Mouse (Mus musculus) bone marrow macrophage, adult 2 months (primary cell): Measurements from ENCODE around the gene Tanc1. TPM values are rescaled to one million over a fixed set of nuclear protein-coding genes. Genes with fewer than 3 reads are reported as not detected.

Experiments used
- H3K27ac ChIP-seq: 2 replicates; pipeline ENCODE4 v1.5.1; 2012; ENCODE audit warnings: low read depth, low read length; ENCODE audit not compliant: insufficient read depth
- H3K4me1 ChIP-seq: 2 replicates; pipeline ENCODE4 v1.6.1; 2012; ENCODE audit warnings: low read length; ENCODE audit not compliant: control insufficient read depth, insufficient read depth
- H3K4me3 ChIP-seq: 2 replicates; pipeline ENCODE4 v1.5.1; 2012; ENCODE audit warnings: mild to moderate bottlenecking, low read length, moderate library complexity; ENCODE audit not compliant: insufficient read depth
- CTCF ChIP-seq: IDR thresholded peaks from 2 replicates; pipeline ENCODE4 v1.5.1; 2012; ENCODE audit warnings: low read depth, mild to moderate bottlenecking, low read length, moderate library complexity
- POLR2A ChIP-seq: IDR thresholded peaks from 2 replicates; pipeline ENCODE4 v1.6.1; 2012; ENCODE audit warnings: mild to moderate bottlenecking, low read depth, low read length, borderline replicate concordance
- polyA plus RNA-seq: library from polyadenylated mRNA; stranded (reverse); fragments of >200 nt; gene quantifications from 2 replicates; pipeline ENCODE4 v1.2.4, GENCODE M21; 2012; ENCODE audit not compliant: missing spikeins, insufficient read depth, insufficient read length

Gene Tanc1
- polyA plus RNA-seq, 1 experiment: 6.6 TPM

- Histone ChIP-seq H3K4me1 (peaks cover 18% of the 10 kb centered on the region), H3K4me3 (no peak overlapping the region), H3K27ac (no peak overlapping the region)
- TF ChIP-seq CTCF: no peak
These were observed 103.2 kb downstream of the Tanc1 start for GRCm38 (mm10) chr2:59714992-59715391.

GRCm38 (mm10) chr2:59716461-59716860 lies 104.6 kb downstream of the Tanc1 start:
- TF ChIP-seq POLR2A (no peak), CTCF (no peak)
- peaks cover 25% of the 10 kb centered on the region for H3K4me1 ChIP-seq
- H3K27ac ChIP-seq: no peak overlapping the region
- H3K4me3 ChIP-seq: no peak overlapping the region

GRCm38 (mm10) chr2:59717746-59718294 lies 106.0 kb downstream of the Tanc1 start:
- Histone ChIP-seq H3K4me1 (peaks cover 21% of the 10 kb centered on the region), H3K27ac (no peak overlapping the region), H3K4me3 (no peak overlapping the region)
- TF ChIP-seq CTCF: no peak

GRCm38 (mm10) chr2:59718601-59719416 lies 107.0 kb downstream of the Tanc1 start:
- TF ChIP-seq CTCF: no peak
- no peak for TF ChIP-seq POLR2A
- H3K4me1 ChIP-seq: peaks cover 19% of the 10 kb centered on the region
- H3K4me3 ChIP-seq: no peak overlapping the region
- H3K27ac ChIP-seq: no peak overlapping the region

GRCm38 (mm10) chr2:59719831-59720230 lies 108.0 kb downstream of the Tanc1 start:
- Histone ChIP-seq H3K4me1 (peaks cover 17% of the 10 kb centered on the region), H3K27ac (no peak overlapping the region), H3K4me3 (no peak overlapping the region)
- TF ChIP-seq POLR2A (no peak), CTCF (no peak)

- Histone ChIP-seq H3K4me3 (no peak overlapping the region), H3K27ac (no peak overlapping the region), H3K4me1 (peaks cover 15% of the 10 kb centered on the region)
- no peak for TF ChIP-seq CTCF
- no peak for TF ChIP-seq POLR2A
These were observed 109.3 kb downstream of the Tanc1 start for GRCm38 (mm10) chr2:59721119-59721518.

GRCm38 (mm10) chr2:59721758-59722157 lies 109.9 kb downstream of the Tanc1 start:
- H3K4me3 ChIP-seq: no peak overlapping the region
- no peak for TF ChIP-seq POLR2A
- no peak for TF ChIP-seq CTCF
- peaks cover 15% of the 10 kb centered on the region for H3K4me1 ChIP-seq
- H3K27ac ChIP-seq: no peak overlapping the region

- TF ChIP-seq CTCF: no peak
- no peak for TF ChIP-seq POLR2A
- Histone ChIP-seq H3K27ac (no peak overlapping the region), H3K4me3 (no peak overlapping the region), H3K4me1 (peaks cover 15% of the 10 kb centered on the region)
These were observed 111.5 kb downstream of the Tanc1 start for GRCm38 (mm10) chr2:59723311-59723710.

GRCm38 (mm10) chr2:59725518-59726185 lies 113.8 kb downstream of the Tanc1 start:
- H3K27ac ChIP-seq: no peak overlapping the region
- no peak overlapping the region for H3K4me3 ChIP-seq
- TF ChIP-seq POLR2A (no peak), CTCF (no peak)
- peaks cover 8% of the 10 kb centered on the region for H3K4me1 ChIP-seq

GRCm38 (mm10) chr2:59731831-59732230 lies 120.0 kb downstream of the Tanc1 start:
- TF ChIP-seq CTCF (no peak), POLR2A (no peak)
- H3K4me1 ChIP-seq: no peaks in the 10 kb centered on the region
- no peak overlapping the region for H3K4me3 ChIP-seq
- no peak overlapping the region for H3K27ac ChIP-seq
